Mouse (Mus musculus): ENCODE data around the gene Daxx.

The Daxx gene

GRCm38 (mm10) chr17:33941381-33941780 is 32.2 kb downstream of the Daxx start:
- in situ Hi-C loops (cut with MboI, MseI), result no loop called here

DNA sequence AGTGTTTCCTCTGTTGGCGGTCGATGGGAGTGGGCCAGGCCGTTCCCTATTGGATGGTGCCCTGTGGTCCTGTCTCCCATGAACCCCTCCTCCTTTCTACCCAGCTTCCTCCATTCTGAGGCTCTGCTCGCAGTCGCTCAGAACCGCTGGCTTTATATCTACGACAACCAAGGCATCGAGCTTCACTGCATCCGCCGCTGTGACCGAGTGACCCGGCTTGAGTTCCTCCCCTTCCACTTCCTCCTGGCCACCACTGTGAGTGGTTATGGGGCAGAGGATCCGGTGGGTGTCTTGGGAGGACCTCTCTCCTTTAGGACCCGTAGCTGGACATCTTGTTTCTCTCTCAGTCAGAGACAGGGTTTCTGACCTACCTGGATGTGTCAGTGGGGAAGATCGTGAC is 34.2 kb downstream of the Daxx start:
- in situ Hi-C loops (cut with MboI, MseI), result no loop called here

DNA sequence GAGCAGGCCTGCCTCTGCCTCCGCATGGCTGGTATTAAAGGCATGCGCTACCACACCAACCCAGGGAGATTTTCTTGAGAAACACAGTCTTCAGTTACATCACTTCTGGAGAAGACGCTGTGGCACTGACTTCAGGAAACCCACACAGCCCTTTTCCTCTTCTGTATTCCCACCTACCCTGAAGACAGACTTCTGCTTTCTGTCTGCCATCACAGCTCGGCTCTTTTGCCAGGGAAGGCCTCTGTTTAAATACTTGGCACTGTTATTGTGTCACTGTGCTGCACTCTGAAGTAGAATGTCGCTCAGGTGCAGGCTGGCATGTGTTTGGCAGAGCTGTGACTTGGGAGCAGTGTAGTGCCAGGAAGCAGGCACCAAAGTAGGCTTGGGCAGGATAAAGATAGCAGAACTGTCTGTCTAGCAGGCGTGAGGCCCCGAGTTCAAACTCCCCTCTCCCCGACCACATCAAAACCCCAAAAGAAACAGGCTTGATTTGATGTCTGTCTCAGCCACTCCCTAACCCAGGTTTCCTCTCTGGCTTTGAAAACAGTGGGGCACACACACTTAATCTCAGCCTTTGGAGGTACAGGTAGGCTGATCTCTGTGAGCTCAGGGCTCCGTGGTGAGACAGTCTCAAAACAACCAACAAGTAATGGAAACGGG is 38.3 kb downstream of the Daxx start:
- in situ Hi-C loops (cut with MboI, MseI), result no loop called here

GRCm38 (mm10) chr17:33948090-33948904 is 39.1 kb downstream of the Daxx start:
- in situ Hi-C loops (cut with MboI, MseI), result no loop called here

- in situ Hi-C loops (cut with MboI, MseI), result no loop called here
Observed at GRCm38 (mm10) chr17:33948905-33949537, 39.8 kb downstream of the Daxx start.

DNA sequence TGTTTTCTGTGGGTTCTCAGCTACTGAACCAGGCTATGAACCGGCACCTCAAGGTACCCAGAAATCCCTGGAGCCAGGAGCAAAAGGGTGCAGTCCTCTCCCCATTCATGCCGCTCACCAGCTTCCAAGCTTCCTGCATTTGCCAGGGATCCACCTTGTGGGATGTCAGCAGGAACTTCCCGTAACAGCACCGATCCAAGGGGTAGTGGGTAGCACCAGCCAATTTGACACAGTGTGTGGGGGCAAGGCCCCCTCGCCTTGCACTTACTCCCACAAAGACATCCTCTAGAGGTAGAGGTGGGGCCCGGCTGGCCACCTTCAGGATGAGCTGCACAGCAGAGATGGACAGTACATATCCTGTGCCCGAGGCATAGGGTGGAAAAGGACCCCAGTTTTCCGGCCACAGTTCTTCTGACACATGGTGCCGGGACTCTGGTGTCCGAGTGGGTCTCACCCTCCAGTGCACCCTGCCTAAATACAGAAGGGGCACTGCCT is 41.0 kb downstream of the Daxx start:
- in situ Hi-C loops (cut with MboI, MseI), result loop anchor here (10.0 kb wide), 1 partner anchor 245 kb away; the partner anchor contains the start of gene Psmb8

DNA sequence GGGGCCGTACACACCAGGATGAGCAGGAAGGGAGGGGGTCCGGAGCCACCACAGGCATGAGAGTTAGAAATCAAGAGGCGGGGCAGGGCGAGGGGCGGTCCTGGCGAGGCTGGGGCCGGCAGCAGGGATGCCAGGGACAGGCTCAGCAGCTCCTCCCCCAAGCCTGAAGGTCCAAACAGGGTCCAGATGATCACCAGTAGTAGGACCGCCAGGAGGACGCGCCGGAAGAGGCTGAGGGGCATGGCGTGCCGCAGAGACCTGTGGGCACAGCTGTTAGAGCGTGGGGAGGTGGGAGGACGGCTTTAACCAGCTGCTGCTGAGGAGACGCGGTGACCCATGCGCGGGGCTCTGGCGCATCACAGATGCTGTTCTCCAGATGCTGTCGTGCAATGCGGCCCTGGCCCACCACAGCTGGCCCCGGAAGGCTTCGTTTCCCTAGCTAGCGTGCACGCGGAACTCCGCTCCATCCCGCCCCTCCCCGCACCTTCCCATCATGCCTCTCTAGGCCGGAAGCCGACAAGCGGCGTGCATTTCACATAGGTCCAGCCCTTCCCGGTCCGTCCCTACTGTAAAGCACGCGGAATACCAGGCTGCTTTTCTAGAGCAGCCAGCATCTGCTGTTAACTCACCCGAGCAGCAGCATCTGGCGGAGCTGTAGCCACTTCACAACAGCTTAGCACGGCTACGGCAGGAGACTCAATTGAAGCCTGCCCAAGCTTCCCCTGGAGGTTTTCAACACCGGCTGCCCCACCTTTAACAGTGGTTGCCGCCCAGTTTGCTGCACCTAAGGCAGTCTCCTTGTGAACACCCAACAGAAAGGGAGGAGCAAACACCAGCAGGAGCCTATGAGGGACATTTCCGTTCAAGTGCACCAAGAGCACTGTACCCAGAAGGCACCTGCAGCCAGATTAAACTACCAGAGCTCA is 42.1 kb downstream of the Daxx start, which contains the start of gene B3galt4:
Gene B3galt4 (minus strand): TSS at position 468 of the 926 bp plus-strand sequence.
- in situ Hi-C loops (cut with MboI, MseI), result loop anchor here (10.0 kb wide), 1 partner anchor 244 kb away; the partner anchor contains the start of gene Psmb8

- in situ Hi-C loops (cut with MboI, MseI), result loop anchor here (10.0 kb wide), 1 partner anchor 243 kb away; the partner anchor contains the start of gene Psmb8
Observed at GRCm38 (mm10) chr17:33952015-33952414, 42.8 kb downstream of the Daxx start.

GRCm38 (mm10) chr17:33952879-33953278 is 43.7 kb downstream of the Daxx start:
- in situ Hi-C loops (cut with MboI, MseI), result loop anchor here (10.0 kb wide), 1 partner anchor 242 kb away; the partner anchor contains the start of gene Psmb8

DNA sequence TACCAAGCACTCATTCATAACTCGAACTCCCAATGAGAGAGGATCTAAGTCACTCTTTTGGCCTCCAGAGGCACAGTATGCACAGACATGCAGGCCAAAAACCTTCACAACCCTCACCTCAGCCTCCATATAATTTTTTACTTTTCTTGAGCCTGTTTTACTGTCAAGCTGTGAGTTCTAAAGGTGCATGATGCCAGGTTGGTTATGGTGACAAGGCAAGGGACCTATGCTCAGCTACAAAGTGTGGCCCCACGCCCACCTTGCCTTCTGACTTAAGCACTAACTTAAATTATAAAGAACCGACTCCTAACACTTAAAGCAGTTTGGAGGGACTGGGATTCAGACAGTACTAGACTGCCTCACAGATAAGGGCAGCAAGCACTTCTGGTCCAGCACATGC is 44.1 kb downstream of the Daxx start:
- in situ Hi-C loops (cut with MboI, MseI), result loop anchor here (10.0 kb wide), 1 partner anchor 241 kb away; the partner anchor contains the start of gene Psmb8

DNA sequence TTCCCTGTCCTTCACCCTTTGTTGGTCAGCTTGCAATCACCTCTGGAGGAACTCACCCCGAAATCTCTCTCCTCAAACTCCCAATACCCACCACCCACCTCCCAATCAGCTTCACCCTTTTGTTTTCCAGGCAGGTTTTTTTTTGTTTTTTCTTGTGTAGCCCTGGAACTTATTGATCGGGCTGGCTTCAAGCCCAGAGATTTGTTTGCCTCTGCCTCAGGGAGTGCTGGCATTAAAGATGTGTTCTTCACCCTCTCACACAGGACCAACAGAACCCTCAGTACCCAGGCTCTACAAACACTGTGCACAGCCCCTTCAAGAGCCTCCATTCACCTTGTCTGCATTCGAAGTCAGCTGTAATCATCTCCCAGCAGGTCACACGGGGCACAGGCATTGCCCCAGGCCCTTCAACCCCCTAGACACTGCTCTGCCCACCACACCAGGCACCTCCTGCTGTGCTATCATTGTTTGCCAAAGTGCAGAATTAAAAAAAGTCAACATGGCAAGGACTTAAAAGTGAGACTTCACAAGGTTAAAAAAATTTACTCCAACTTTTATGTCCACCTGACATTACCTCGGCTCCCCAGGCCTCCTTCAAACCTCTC is 44.8 kb downstream of the Daxx start:
- in situ Hi-C loops (cut with MboI, MseI), result loop anchor here (10.0 kb wide), 1 partner anchor 241 kb away; the partner anchor contains the start of gene Psmb8

- in situ Hi-C loops (cut with MboI, MseI), result loop anchor here (10.0 kb wide), 1 partner anchor 240 kb away; the partner anchor contains the start of gene Psmb8
Observed at GRCm38 (mm10) chr17:33954646-33955554, 45.7 kb downstream of the Daxx start.

DNA sequence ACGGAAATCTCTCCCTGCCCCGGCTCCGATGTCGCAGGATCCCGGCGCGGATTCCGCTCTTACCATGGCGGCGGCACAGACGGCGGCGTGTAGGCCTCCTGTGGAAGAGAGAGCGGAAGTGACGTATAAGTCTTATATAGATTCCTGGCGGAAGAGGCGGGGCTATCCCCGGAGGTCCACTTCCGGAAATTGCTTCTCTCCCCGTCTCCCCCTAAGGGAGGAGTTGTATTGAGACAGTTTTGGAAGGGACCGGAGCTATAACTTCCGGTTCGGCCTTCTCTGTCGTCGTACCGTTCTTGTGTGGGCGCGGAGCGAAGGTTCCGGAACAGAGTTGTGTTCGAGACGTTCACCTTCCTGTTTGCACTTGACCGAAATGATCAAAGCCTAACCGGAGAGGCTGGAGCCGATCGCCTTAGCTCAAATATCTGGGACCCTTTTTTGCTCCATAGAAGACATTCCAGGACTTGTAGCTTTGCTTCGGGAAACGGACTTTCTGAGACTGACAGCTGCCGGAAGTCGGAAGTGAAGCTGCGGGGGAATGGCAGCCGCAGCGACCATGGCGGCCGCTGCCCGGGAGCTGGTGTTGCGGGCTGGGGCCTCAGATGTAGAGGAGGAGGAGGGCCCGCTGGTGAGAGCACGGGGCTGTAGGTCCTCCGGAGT is 46.5 kb downstream of the Daxx start, which contains the start of the genes Vps52 and Rps18:
Gene Vps52 (plus strand): TSS at position 258 of the 660 bp plus-strand sequence.
Gene Rps18 (minus strand): TSS at position 447 of the 660 bp plus-strand sequence.
- in situ Hi-C loops (cut with MboI, MseI), result loop anchor here (10.0 kb wide), 1 partner anchor 239 kb away; the partner anchor contains the start of gene Psmb8

GRCm38 (mm10) chr17:33956336-33956735 is 47.1 kb downstream of the Daxx start:
- in situ Hi-C loops (cut with MboI, MseI), result loop anchor here (10.0 kb wide), 1 partner anchor 238 kb away; the partner anchor contains the start of gene Psmb8

- in situ Hi-C loops (cut with MboI, MseI), result loop anchor here (10.0 kb wide), 1 partner anchor 237 kb away; the partner anchor contains the start of gene Psmb8
Observed at GRCm38 (mm10) chr17:33957493-33957892, 48.3 kb downstream of the Daxx start.

DNA sequence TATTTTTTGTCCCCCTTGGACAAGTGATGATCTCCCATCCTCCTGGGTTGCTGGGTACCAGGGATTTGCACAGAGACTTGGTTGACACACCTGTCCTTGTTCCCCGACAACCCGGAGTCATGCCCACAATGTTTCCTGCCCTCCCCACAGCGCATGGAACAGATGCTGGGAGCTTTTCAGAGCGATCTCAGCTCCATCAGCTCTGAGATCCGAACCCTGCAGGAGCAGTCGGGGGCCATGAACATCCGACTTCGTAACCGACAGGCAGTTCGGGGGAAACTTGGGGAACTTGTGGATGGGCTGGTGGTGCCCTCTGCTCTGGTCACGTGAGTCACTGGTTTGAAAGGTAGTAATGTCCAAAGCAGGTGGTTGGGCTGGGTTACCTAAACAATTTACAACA is 49.2 kb downstream of the Daxx start:
- in situ Hi-C loops (cut with MboI, MseI), result loop anchor here (10.0 kb wide), 1 partner anchor 236 kb away; the partner anchor contains the start of gene Psmb8

- in situ Hi-C loops (cut with MboI, MseI), result loop anchor here (10.0 kb wide), 1 partner anchor 236 kb away; the partner anchor contains the start of gene Psmb8
Observed at GRCm38 (mm10) chr17:33959135-33959534, 49.9 kb downstream of the Daxx start.

- in situ Hi-C loops (cut with MboI, MseI), result loop anchor here (10.0 kb wide), 1 partner anchor 235 kb away; the partner anchor contains the start of gene Psmb8
Observed at GRCm38 (mm10) chr17:33959948-33960347, 50.7 kb downstream of the Daxx start.
